Mouse (Mus musculus) ES-Bruce4 (cell line): ENCODE measurements around the gene Vgll4.

Experiments
- CTCF ChIP-seq: IDR thresholded peaks from one replicate; pipeline ENCODE4 v1.8.1; 2011; ENCODE audit warnings: low read depth, low read length
- EP300 ChIP-seq: IDR thresholded peaks from 2 replicates; pipeline ENCODE4 v1.6.1; 2011; ENCODE audit warnings: low read depth, low read length; ENCODE audit not compliant: insufficient read depth
- POLR2A ChIP-seq: IDR thresholded peaks from one replicate; pipeline ENCODE4 v1.8.1; 2011; ENCODE audit warnings: low read length; ENCODE audit not compliant: insufficient read depth

DNA sequence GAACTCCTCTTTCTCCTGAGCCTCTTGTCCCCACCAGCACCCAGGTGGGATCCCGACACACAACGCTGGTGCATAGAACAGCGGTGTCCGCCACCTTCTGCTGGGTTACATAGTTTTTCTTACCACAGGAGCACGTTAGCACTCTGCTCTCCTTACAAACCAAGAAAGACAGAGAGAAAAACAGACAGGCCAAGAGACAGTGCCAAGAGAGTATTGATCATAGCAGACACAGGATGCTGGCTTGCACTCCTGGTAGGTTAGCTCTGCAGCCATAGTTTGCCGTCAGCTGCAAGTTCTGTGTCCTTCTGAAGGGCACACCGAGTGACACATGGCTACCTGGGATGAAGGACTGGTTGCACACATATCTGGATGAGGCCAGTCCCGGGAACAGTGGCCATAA lies 39.1 kb downstream of the Vgll4 start:
- TF ChIP-seq POLR2A = no peak
- TF ChIP-seq EP300 = no peak
- TF ChIP-seq CTCF = no peak
